18 mouse cellular contexts compared by ENCODE assay signal in genomic region chr2:84288940-84289557, GRCm38 (mm10).
DNase-seq lines count a peak whose midpoint lies in the region; ATAC-seq and TF ChIP-seq lines count a peak whose summit lies in the region.
"Had no signal": no experiment of that assay in that cellular context is flagged by ENCODE, and none has a peak within 500 bp of the region (broad histone marks: within the 10 kb centered on the region; RNA-seq: fewer than 3 reads in every experiment).

No protein-coding gene starts in this region.

- no peaks in the 10 kb centered on the region for H3K9me3 ChIP-seq in forebrain, embryonic 11.5 days (ENCODE audit: control insufficient read depth, low read length)
- H3K9me3 ChIP-seq in forebrain, embryonic 15.5 days = no peaks in the 10 kb centered on the region
- H3K9me3 ChIP-seq in midbrain, embryonic 14.5 days (ENCODE audit: control insufficient read depth, low read length) = no peaks in the 10 kb centered on the region
- H3K9me3 ChIP-seq in midbrain, embryonic 10.5 days (replicated peaks) = no peaks in the 10 kb centered on the region
- H3K9me3 ChIP-seq: forebrain, embryonic 10.5 days; heart, embryonic 13.5 days had no signal

- no peak overlapping the region for H3K27ac ChIP-seq in forebrain, embryonic 11.5 days (ENCODE audit: low read depth, low read length)
- no peak overlapping the region for H3K27ac ChIP-seq in forebrain, embryonic 15.5 days (replicated peaks)
- H3K27ac ChIP-seq in midbrain, embryonic 14.5 days (replicated peaks; ENCODE audit: low read depth, low read length) = no peak overlapping the region
- no peak overlapping the region for H3K27ac ChIP-seq in midbrain, embryonic 10.5 days (replicated peaks)
- H3K27ac ChIP-seq: forebrain, embryonic 10.5 days; heart, embryonic 13.5 days; kidney, postnatal 0 days had no signal

- H3K4me3 ChIP-seq in forebrain, embryonic 11.5 days (ENCODE audit: low read depth, low read length) = no peak overlapping the region
- no peak overlapping the region for H3K4me3 ChIP-seq in forebrain, embryonic 15.5 days
- H3K4me3 ChIP-seq in midbrain, embryonic 14.5 days (replicated peaks; ENCODE audit: low read depth, low read length) = no peak overlapping the region
- H3K4me3 ChIP-seq in midbrain, embryonic 10.5 days = no peak overlapping the region
- H3K4me3 ChIP-seq: forebrain, embryonic 10.5 days; heart, embryonic 13.5 days had no signal

- peak; percentile 42; the same call in 1 of the 2 replicates for ATAC-seq in forebrain, embryonic 11.5 days (replicated peaks; ENCODE audit: low FRiP score)
- ATAC-seq in forebrain, embryonic 15.5 days (replicated peaks) = no peak
- no peak for ATAC-seq in midbrain, embryonic 14.5 days (ENCODE audit: low FRiP score, low TSS enrichment)

- no peak for DNase-seq in forebrain, embryonic 11.5 days (ENCODE audit: low spot score)
- peak; percentile 14 for DNase-seq in midbrain, embryonic 14.5 days
- no peak for DNase-seq in midbrain, embryonic 10.5 days (ENCODE audit: low spot score)
- DNase-seq in brain, embryonic 14.5 days (ENCODE audit: low read depth) = peak; percentile 46
- DNase-seq in retina, embryonic 14.5 days (ENCODE audit: low spot score) = peak; percentile 30
- no peak for DNase-seq in urinary bladder, adult 18-20 months (ENCODE audit: low spot score in 2 of 2)
- no peak for DNase-seq in embryo, embryonic 9.5 days (ENCODE audit: extremely low spot score)
- DNase-seq: cerebellum, adult 18-20 months; embryo, embryonic 11 days; gastrocnemius, postnatal 25 days; lung, postnatal 10 days; thymus, postnatal 14 days had no signal

- H3K4me2 ChIP-seq in forebrain, embryonic 11.5 days (ENCODE audit: low read depth, low read length, severe bottlenecking) = no peak overlapping the region
- H3K4me2 ChIP-seq in forebrain, embryonic 15.5 days (replicated peaks) = no peak overlapping the region
- H3K4me2 ChIP-seq in midbrain, embryonic 14.5 days (ENCODE audit: low read length) = no peak overlapping the region
- H3K4me2 ChIP-seq: heart, embryonic 13.5 days; liver, embryonic 11.5 days; midbrain, embryonic 11.5 days had no signal

- H3K4me1 ChIP-seq in forebrain, embryonic 11.5 days (replicated peaks; ENCODE audit: control insufficient read depth, insufficient read depth, low read length) = no peaks in the 10 kb centered on the region
- H3K4me1 ChIP-seq in forebrain, embryonic 15.5 days = no peaks in the 10 kb centered on the region
- H3K4me1 ChIP-seq in midbrain, embryonic 14.5 days (ENCODE audit: control insufficient read depth, insufficient read depth, low read length) = no peaks in the 10 kb centered on the region
- no peaks in the 10 kb centered on the region for H3K4me1 ChIP-seq in midbrain, embryonic 10.5 days
- H3K4me1 ChIP-seq: heart, embryonic 13.5 days had no signal

- WGBS in forebrain, embryonic 11.5 days = 58% methylated on average over 7 of the region's 7 CpGs
- WGBS in forebrain, embryonic 15.5 days = 44% methylated on average over 7 of the region's 7 CpGs
- 86% methylated on average over 7 of the region's 7 CpGs for WGBS in midbrain, embryonic 14.5 days
- WGBS in midbrain, embryonic 10.5 days = 86% methylated on average over 7 of the region's 7 CpGs

- TF ChIP-seq POLR2A in brain, embryonic 14.5 days (IDR thresholded peaks at IDR 0.05; ENCODE audit: borderline replicate concordance, extremely low read depth, insufficient read depth, insufficient read length, poor library complexity, severe bottlenecking) = no peak

- no peak overlapping the region for H3K9ac ChIP-seq in forebrain, embryonic 11.5 days (ENCODE audit: low read length)
- H3K9ac ChIP-seq in forebrain, embryonic 15.5 days (replicated peaks) = no peak overlapping the region
- H3K9ac ChIP-seq in midbrain, embryonic 14.5 days (replicated peaks; ENCODE audit: low read length) = no peak overlapping the region
- H3K9ac ChIP-seq: heart, embryonic 13.5 days had no signal

- TF ChIP-seq CTCF in brain, embryonic 14.5 days (IDR thresholded peaks at IDR 0.05; ENCODE audit: borderline replicate concordance, extremely low read depth, insufficient read depth, insufficient read length) = no peak

- no peaks in the 10 kb centered on the region for H3K27me3 ChIP-seq in forebrain, embryonic 11.5 days (ENCODE audit: control insufficient read depth, insufficient read depth, low read length)
- no peaks in the 10 kb centered on the region for H3K27me3 ChIP-seq in forebrain, embryonic 15.5 days
- no peaks in the 10 kb centered on the region for H3K27me3 ChIP-seq in midbrain, embryonic 14.5 days (ENCODE audit: control insufficient read depth, insufficient read depth, low read length)
- no peaks in the 10 kb centered on the region for H3K27me3 ChIP-seq in midbrain, embryonic 10.5 days (ENCODE audit: low read depth, poor library complexity, severe bottlenecking)
- H3K27me3 ChIP-seq: heart, embryonic 13.5 days had no signal

- H3K36me3 ChIP-seq in forebrain, embryonic 11.5 days (ENCODE audit: control insufficient read depth, insufficient read depth, low read length) = no peaks in the 10 kb centered on the region
- H3K36me3 ChIP-seq in forebrain, embryonic 15.5 days = no peaks in the 10 kb centered on the region
- no peaks in the 10 kb centered on the region for H3K36me3 ChIP-seq in midbrain, embryonic 14.5 days (ENCODE audit: control insufficient read depth, insufficient read depth, low read length)
- no peaks in the 10 kb centered on the region for H3K36me3 ChIP-seq in midbrain, embryonic 10.5 days
- H3K36me3 ChIP-seq: forebrain, embryonic 10.5 days; heart, embryonic 13.5 days had no signal

Comparison
In these comparisons a context has a peak if more than half of its experiments do, and no peak if none do; other contexts are left out.
1. DNase-seq: peak in midbrain, embryonic 14.5 days (single experiment), brain, embryonic 14.5 days (single experiment) and retina, embryonic 14.5 days (single experiment); none in forebrain, embryonic 11.5 days (single experiment), midbrain, embryonic 10.5 days (single experiment), urinary bladder, adult 18-20 months (0 of 2) and embryo, embryonic 9.5 days (single experiment).